Mouse (Mus musculus): ENCODE data around the gene Golga7b.

- TF ChIP-seq MAX (IDR thresholded peaks at IDR 0.05; ENCODE audit: low read length) = no peak
- TF ChIP-seq GATA1 (IDR thresholded peaks at IDR 0.05; ENCODE audit: low read depth, low read length) = no peak
- no peak for TF ChIP-seq NRF1 (IDR thresholded peaks at IDR 0.05; ENCODE audit: insufficient read depth, low read depth, low read length, poor library complexity, severe bottlenecking)
- TF ChIP-seq MAZ (IDR thresholded peaks at IDR 0.05; ENCODE audit: low read depth, low read length) = no peak
- no peak for TF ChIP-seq POLR2A (IDR thresholded peaks at IDR 0.05; ENCODE audit: control insufficient read depth in 1 of 2, insufficient read depth in 1 of 2, low read depth in 1 of 2, low read length in 2 of 2, poor library complexity in 1 of 2)
- TF ChIP-seq E2F4 (IDR thresholded peaks at IDR 0.05; ENCODE audit: borderline replicate concordance, low read depth, low read length) = no peak
- TF ChIP-seq BHLHE40 (IDR thresholded peaks at IDR 0.05; ENCODE audit: borderline replicate concordance, low read depth, low read length) = no peak
- no peak for TF ChIP-seq ELF1 (IDR thresholded peaks at IDR 0.05; ENCODE audit: low read depth, low read length)
- TF ChIP-seq TAL1 (IDR thresholded peaks at IDR 0.05; ENCODE audit: low read length) = no peak
- no peak for TF ChIP-seq ETS1 (IDR thresholded peaks at IDR 0.05; ENCODE audit: low read depth, low read length)
These were observed 9.6 kb upstream of the Golga7b start for GRCm38 (mm10) chr19:42237602-42238340.
